10 mouse cellular contexts compared by ENCODE assay signal in genomic region chr5:92987891-92988768, GRCm38 (mm10). TPM values are rescaled to one million over a fixed set of nuclear protein-coding genes. Genes with fewer than 3 reads are reported as not detected.
DNase-seq lines count a peak whose midpoint lies in the region; ATAC-seq and TF ChIP-seq lines count a peak whose summit lies in the region.
"Had no signal": no experiment of that assay in that cellular context is flagged by ENCODE, and none has a peak within 500 bp of the region (broad histone marks: within the 10 kb centered on the region; RNA-seq: fewer than 3 reads in every experiment).

No protein-coding gene starts in this region.

- H3K27me3 ChIP-seq in testis, adult 2 months (ENCODE audit: control insufficient read depth, insufficient read depth, low read length): no peaks in the 10 kb centered on the region
- H3K27me3 ChIP-seq in limb, embryonic 15.5 days: no peaks in the 10 kb centered on the region
- H3K27me3 ChIP-seq: liver, embryonic 13.5 days; Patski had no signal

- H3K9ac ChIP-seq in limb, embryonic 15.5 days: no peak overlapping the region
- H3K9ac ChIP-seq: liver, embryonic 13.5 days had no signal

- H3K27ac ChIP-seq in testis, adult 2 months (ENCODE audit: control insufficient read depth, insufficient read depth, low read depth, low read length): no peak overlapping the region
- H3K27ac ChIP-seq in limb, embryonic 15.5 days: peak overlapping the region; percentile 80
- H3K27ac ChIP-seq: liver, embryonic 13.5 days had no signal

- no peaks in the 10 kb centered on the region for H3K9me3 ChIP-seq in limb, embryonic 15.5 days
- H3K9me3 ChIP-seq: liver, embryonic 13.5 days had no signal

- peak overlapping the region; percentile 11 for H3K4me3 ChIP-seq in testis, adult 2 months (ENCODE audit: control insufficient read depth, low read depth, low read length)
- H3K4me3 ChIP-seq in limb, embryonic 15.5 days: no peak overlapping the region
- H3K4me3 ChIP-seq: liver, embryonic 13.5 days had no signal

- WGBS in limb, embryonic 15.5 days: 15% methylated on average over 16 of the region's 16 CpGs

- no peak for TF ChIP-seq CTCF in testis, adult 2 months (IDR thresholded peaks at IDR 0.05; ENCODE audit: control insufficient read depth, insufficient read depth, insufficient replicate concordance, low read depth, low read length)

- H3K4me1 ChIP-seq in testis, adult 2 months (ENCODE audit: control insufficient read depth, insufficient read depth, low read length): peaks cover 8% of the 10 kb centered on the region
- peaks cover 24% of the 10 kb centered on the region for H3K4me1 ChIP-seq in limb, embryonic 15.5 days
- H3K4me1 ChIP-seq: liver, embryonic 13.5 days had no signal

- ATAC-seq in limb, embryonic 15.5 days (ENCODE audit: insufficient number of reproducible peaks, low FRiP score, low TSS enrichment, low read depth): no peak

- 0 out of 2 replicates have a peak overlapping the region, but pooled peaks have one; percentile 1 for H3K4me2 ChIP-seq in limb, embryonic 15.5 days
- H3K4me2 ChIP-seq: liver, embryonic 13.5 days had no signal

- TF ChIP-seq POLR2A in testis, adult 2 months (IDR thresholded peaks at IDR 0.05; ENCODE audit: control insufficient read depth, low read depth, low read length): no peak

- peak; percentile 27 for DNase-seq in embryo, embryonic 11 days
- DNase-seq in embryo, embryonic 10.5 days (ENCODE audit: low spot score): no peak
- no peak for DNase-seq in testis, postnatal 14 days (ENCODE audit: low spot score)
- no peak for DNase-seq in layer of hippocampus, postnatal 36 days
- no peak for DNase-seq in thymus, postnatal 10 days (ENCODE audit: low spot score in 2 of 2)
- DNase-seq in layer of hippocampus, adult 9-11 months: no peak
- DNase-seq: liver, embryonic 13.5 days had no signal

- no peaks in the 10 kb centered on the region for H3K36me3 ChIP-seq in testis, adult 2 months (ENCODE audit: control insufficient read depth, insufficient read depth, low read length)
- H3K36me3 ChIP-seq in limb, embryonic 15.5 days: no peaks in the 10 kb centered on the region
- H3K36me3 ChIP-seq: liver, embryonic 13.5 days had no signal

RNA-seq across cellular contexts. Expression of gene Sowahb, which starts 56.7 kb away (rescaled TPM):
- 0.07 TPM in 1 of 2 replicates, not detected in the other for polyA plus RNA-seq in testis, adult 2 months (2012; rRNA removed)
- polyA plus RNA-seq in limb, embryonic 15.5 days (2015; fragmentation: Nextera tagmentation; extraction: Ambion mirVana): 0.41 and 0.65 TPM in 2 replicates
- total RNA-seq in layer of hippocampus, postnatal 36 days (2021): 1 to 10 TPM; 1.7 to 2.0 TPM
